Mouse (Mus musculus) neural tube, embryonic 15.5 days (tissue): Measurements from ENCODE around the gene Arg2. TPM values are rescaled to one million over a fixed set of nuclear protein-coding genes. Genes with fewer than 3 reads are reported as not detected.

ENCODE experiments used
- ATAC-seq: fragments of 200-750 bp; cut with Nextera tagmentation; 2 replicates; pipeline ENCODE4 v1.8.0; 2017; ENCODE audit warnings: mild to moderate bottlenecking, moderate TSS enrichment, moderate library complexity; ENCODE audit not compliant: low FRiP score
- H3K27ac ChIP-seq: fragments of 300-500 bp; sonication (generic); replicated peaks from 2 replicates; pipeline ENCODE4 v1.5.1; 2015; ENCODE audit warnings: mild to moderate bottlenecking, inconsistent platforms
- H3K27me3 ChIP-seq: fragments of 300-500 bp; sonication (generic); replicated peaks from 2 replicates; pipeline ENCODE4 v1.6.1; 2015; ENCODE audit warnings: inconsistent platforms
- H3K36me3 ChIP-seq: fragments of 300-500 bp; sonication (generic); 2 replicates; pipeline ENCODE4 v1.6.1; 2015; ENCODE audit warnings: inconsistent platforms
- H3K4me1 ChIP-seq: fragments of 300-500 bp; sonication (generic); 2 replicates; pipeline ENCODE4 v1.6.1; 2015; ENCODE audit warnings: inconsistent platforms
- H3K4me2 ChIP-seq: fragments of 300-500 bp; sonication (generic); 2 replicates; pipeline ENCODE4 v1.6.1; 2015; ENCODE audit warnings: inconsistent platforms, mild to moderate bottlenecking, moderate library complexity
- H3K4me3 ChIP-seq: fragments of 300-500 bp; sonication (generic); replicated peaks from 2 replicates; pipeline ENCODE4 v1.5.1; 2015; ENCODE audit warnings: mild to moderate bottlenecking, inconsistent platforms
- H3K9ac ChIP-seq: fragments of 300-500 bp; sonication (generic); replicated peaks from 2 replicates; pipeline ENCODE4 v1.6.1; 2015; ENCODE audit warnings: mild to moderate bottlenecking, inconsistent platforms
- H3K9me3 ChIP-seq: fragments of 300-500 bp; sonication (generic); replicated peaks from 2 replicates; pipeline ENCODE4 v1.6.1; 2016; ENCODE audit warnings: inconsistent platforms
- WGBS: fragments of 180-500 bp; shearing (Covaris S2); methylation state at CpG from one replicate; pipeline ENCODE4 v1.1.7; 2015; ENCODE audit warnings: mixed read lengths; 5-methylcytosine and 5-hydroxymethylcytosine counted together
- polyA plus RNA-seq: library from polyadenylated mRNA; unstranded; fragments of >200 nt; fragmentation: Nextera tagmentation; extraction: Ambion mirVana; gene quantifications from 2 replicates; pipeline ENCODE4 v1.2.1, GENCODE M21; 2015

Arg2 gene
- polyA plus RNA-seq, 1 experiment from 2014 or later: 30.5 TPM

GRCm38 (mm10) chr12:79134676-79135075 lies 4.1 kb downstream of the Arg2 start:
- H3K36me3 ChIP-seq: no peaks in the 10 kb centered on the region
- H3K9ac ChIP-seq: no peak overlapping the region
- peaks cover 22% of the 10 kb centered on the region for H3K4me1 ChIP-seq
- peaks cover 13% of the 10 kb centered on the region for H3K27me3 ChIP-seq
- no peaks in the 10 kb centered on the region for H3K9me3 ChIP-seq
- H3K27ac ChIP-seq: no peak overlapping the region
- H3K4me3 ChIP-seq: no peak overlapping the region
- no peak overlapping the region for H3K4me2 ChIP-seq
- WGBS: 63% methylated on average over 8 of the region's 8 CpGs
- no peak for ATAC-seq

- no peaks in the 10 kb centered on the region for H3K9me3 ChIP-seq
- H3K4me2 ChIP-seq: no peak overlapping the region
- no peaks in the 10 kb centered on the region for H3K36me3 ChIP-seq
- H3K27ac ChIP-seq: no peak overlapping the region
- 36% methylated on average over 4 of the region's 4 CpGs for WGBS
- H3K9ac ChIP-seq: no peak overlapping the region
- H3K4me1 ChIP-seq: peaks cover 22% of the 10 kb centered on the region
- peaks cover 13% of the 10 kb centered on the region for H3K27me3 ChIP-seq
- no peak for ATAC-seq
- H3K4me3 ChIP-seq: no peak overlapping the region
These were observed 4.5 kb downstream of the Arg2 start for GRCm38 (mm10) chr12:79135105-79135504.

GRCm38 (mm10) chr12:79136949-79137348 lies 6.4 kb downstream of the Arg2 start:
- Histone ChIP-seq H3K4me1 (peaks cover 5% of the 10 kb centered on the region), H3K4me2 (no peak overlapping the region), H3K27ac (no peak overlapping the region), H3K9ac (no peak overlapping the region), H3K4me3 (no peak overlapping the region), H3K27me3 (peaks cover 2% of the 10 kb centered on the region), H3K36me3 (no peaks in the 10 kb centered on the region), H3K9me3 (no peaks in the 10 kb centered on the region)
- 75% methylated on average over 7 of the region's 7 CpGs for WGBS
- ATAC-seq: no peak

- H3K4me1 ChIP-seq: 0 out of 2 replicates have a peak, but pooled peaks cover 3% of the 10 kb centered on the region
- no peaks in the 10 kb centered on the region for H3K9me3 ChIP-seq
- no peaks in the 10 kb centered on the region for H3K36me3 ChIP-seq
- no peak for ATAC-seq
- H3K4me3 ChIP-seq: no peak overlapping the region
- H3K27me3 ChIP-seq: no peaks in the 10 kb centered on the region
- H3K9ac ChIP-seq: no peak overlapping the region
- no peak overlapping the region for H3K27ac ChIP-seq
- no peak overlapping the region for H3K4me2 ChIP-seq
These were observed 8.4 kb downstream of the Arg2 start for GRCm38 (mm10) chr12:79138999-79139398.

- Histone ChIP-seq H3K9me3 (no peaks in the 10 kb centered on the region), H3K27me3 (no peaks in the 10 kb centered on the region), H3K27ac (no peak overlapping the region), H3K4me2 (no peak overlapping the region), H3K36me3 (no peaks in the 10 kb centered on the region), H3K4me3 (no peak overlapping the region), H3K4me1 (0 out of 2 replicates have a peak, but pooled peaks cover 3% of the 10 kb centered on the region), H3K9ac (no peak overlapping the region)
- ATAC-seq: no peak
- 61% methylated on average over 1 of the region's 1 CpGs for WGBS
These were observed 8.8 kb downstream of the Arg2 start for GRCm38 (mm10) chr12:79139417-79139816.

GRCm38 (mm10) chr12:79140811-79141210 lies 10.2 kb downstream of the Arg2 start:
- Histone ChIP-seq H3K9me3 (no peaks in the 10 kb centered on the region), H3K4me3 (no peak overlapping the region), H3K27me3 (no peaks in the 10 kb centered on the region), H3K4me2 (no peak overlapping the region), H3K27ac (no peak overlapping the region), H3K4me1 (no peaks in the 10 kb centered on the region), H3K36me3 (no peaks in the 10 kb centered on the region), H3K9ac (no peak overlapping the region)
- 92% methylated on average over 2 of the region's 2 CpGs for WGBS
- ATAC-seq: no peak

- no peak overlapping the region for H3K4me3 ChIP-seq
- no peaks in the 10 kb centered on the region for H3K27me3 ChIP-seq
- no peak for ATAC-seq
These were observed 10.8 kb downstream of the Arg2 start for GRCm38 (mm10) chr12:79141384-79141783.

GRCm38 (mm10) chr12:79149653-79150052 lies 19.1 kb downstream of the Arg2 start:
- Histone ChIP-seq H3K36me3 (peaks cover 31% of the 10 kb centered on the region), H3K27me3 (no peaks in the 10 kb centered on the region), H3K4me3 (no peak overlapping the region), H3K27ac (no peak overlapping the region), H3K4me1 (no peaks in the 10 kb centered on the region), H3K9ac (no peak overlapping the region), H3K9me3 (no peaks in the 10 kb centered on the region), H3K4me2 (no peak overlapping the region)
- 95% methylated on average over 6 of the region's 6 CpGs for WGBS
- ATAC-seq: no peak

More at GRCm38 (mm10) chr12:79141384-79141783, 10.8 kb downstream of the Arg2 start:
- Histone ChIP-seq H3K36me3 (no peaks in the 10 kb centered on the region), H3K27ac (no peak overlapping the region), H3K9me3 (no peaks in the 10 kb centered on the region), H3K4me1 (no peaks in the 10 kb centered on the region), H3K9ac (no peak overlapping the region), H3K4me2 (no peak overlapping the region)

GRCm38 (mm10) chr12:79162876-79163275 lies 32.3 kb downstream of the Arg2 start:
- ATAC-seq: no peak
- H3K4me2 ChIP-seq: no peak overlapping the region
- H3K36me3 ChIP-seq: peaks cover 72% of the 10 kb centered on the region
- no peaks in the 10 kb centered on the region for H3K9me3 ChIP-seq
- no peaks in the 10 kb centered on the region for H3K4me1 ChIP-seq
- no peaks in the 10 kb centered on the region for H3K27me3 ChIP-seq
- WGBS: 97% methylated on average over 3 of the region's 3 CpGs
- H3K9ac ChIP-seq: no peak overlapping the region
- no peak overlapping the region for H3K27ac ChIP-seq
- no peak overlapping the region for H3K4me3 ChIP-seq

GRCm38 (mm10) chr12:79169173-79169572 lies 38.6 kb downstream of the Arg2 start:
- peaks cover 18% of the 10 kb centered on the region for H3K36me3 ChIP-seq
- ATAC-seq: no peak
- no peak overlapping the region for H3K4me3 ChIP-seq
- no peak overlapping the region for H3K27ac ChIP-seq
- peaks cover 26% of the 10 kb centered on the region for H3K4me1 ChIP-seq
- no peaks in the 10 kb centered on the region for H3K9me3 ChIP-seq
- no peak overlapping the region for H3K9ac ChIP-seq
- H3K4me2 ChIP-seq: no peak overlapping the region
- no peaks in the 10 kb centered on the region for H3K27me3 ChIP-seq

- Histone ChIP-seq H3K4me1 (peaks cover 26% of the 10 kb centered on the region), H3K9ac (no peak overlapping the region), H3K9me3 (no peaks in the 10 kb centered on the region), H3K4me3 (no peak overlapping the region), H3K36me3 (peaks cover 16% of the 10 kb centered on the region), H3K27me3 (no peaks in the 10 kb centered on the region), H3K4me2 (no peak overlapping the region), H3K27ac (no peak overlapping the region)
- ATAC-seq: no peak
- 60% methylated on average over 3 of the region's 3 CpGs for WGBS
These were observed 39.8 kb downstream of the Arg2 start for GRCm38 (mm10) chr12:79170421-79170820.

- ATAC-seq: no peak
- Histone ChIP-seq H3K4me2 (peak overlapping the region; percentile 83), H3K27ac (peak overlapping the region; percentile 98), H3K9ac (peak overlapping the region; percentile 84), H3K27me3 (no peaks in the 10 kb centered on the region), H3K4me1 (peaks cover 26% of the 10 kb centered on the region), H3K9me3 (no peaks in the 10 kb centered on the region), H3K4me3 (peak overlapping the region; percentile 88), H3K36me3 (peaks cover 17% of the 10 kb centered on the region)
- WGBS: 29% methylated on average over 12 of the region's 12 CpGs
These were observed 40.9 kb downstream of the Arg2 start for GRCm38 (mm10) chr12:79171269-79171995.
